Mouse (Mus musculus) hindbrain, embryonic 11.5 days (tissue): ENCODE measurements at regions not wholly inside any gene's neighbourhood (a gene's known extent, or its start where the extent isn't known, plus 50 kb on each side); places are given as distances from the start of the nearest gene placed in this dataset.

Source experiments
- ATAC-seq: fragments of 200-750 bp; cut with Nextera tagmentation; 2 replicates; pipeline ENCODE4 v1.8.0; 2017; ENCODE audit warnings: mild to moderate bottlenecking, moderate TSS enrichment, moderate library complexity; ENCODE audit not compliant: low FRiP score
- DNase-seq: peaks from one replicate; pipeline ENCODE4 v3.0.0-alpha.2; 2015; ENCODE audit warnings: low spot score
- H3K27ac ChIP-seq: fragments of 300-500 bp; sonication (generic); 2 replicates; pipeline ENCODE4 v1.5.1; 2014; ENCODE audit warnings: mild to moderate bottlenecking, low read depth, low read length
- H3K27me3 ChIP-seq: fragments of 300-500 bp; sonication (generic); 2 replicates; pipeline ENCODE4 v1.6.1; 2014; ENCODE audit warnings: mild to moderate bottlenecking, low read length, moderate library complexity, mixed read lengths; ENCODE audit not compliant: control insufficient read depth, insufficient read depth
- H3K36me3 ChIP-seq: fragments of 300-500 bp; sonication (generic); 2 replicates; pipeline ENCODE4 v1.6.1; 2014; ENCODE audit warnings: mild to moderate bottlenecking, low read length, moderate library complexity, mixed read lengths; ENCODE audit not compliant: control insufficient read depth, insufficient read depth
- H3K4me1 ChIP-seq: fragments of 300-500 bp; sonication (generic); replicated peaks from 2 replicates; pipeline ENCODE4 v1.6.1; 2014; ENCODE audit warnings: low read length, mixed read lengths; ENCODE audit not compliant: control insufficient read depth, insufficient read depth
- H3K4me2 ChIP-seq: fragments of 300-500 bp; sonication (generic); replicated peaks from 2 replicates; pipeline ENCODE4 v1.6.1; 2014; ENCODE audit warnings: mild to moderate bottlenecking, low read depth, low read length
- H3K4me3 ChIP-seq: fragments of 300-500 bp; sonication (generic); 2 replicates; pipeline ENCODE4 v1.5.1; 2014; ENCODE audit warnings: low read depth, low read length
- H3K9ac ChIP-seq: fragments of 300-500 bp; sonication (generic); 2 replicates; pipeline ENCODE4 v1.6.1; 2014; ENCODE audit warnings: low read depth, low read length
- H3K9me3 ChIP-seq: fragments of 300-500 bp; sonication (generic); 2 replicates; pipeline ENCODE4 v1.6.1; 2016; ENCODE audit warnings: low read length; ENCODE audit not compliant: control insufficient read depth
- WGBS: fragments of 180-500 bp; shearing (Covaris S2); extraction: QIAGEN DNeasy Blood & Tissue Kit; methylation state at CpG from one replicate; pipeline ENCODE4 v1.1.7; 2014; 5-methylcytosine and 5-hydroxymethylcytosine counted together

DNA sequence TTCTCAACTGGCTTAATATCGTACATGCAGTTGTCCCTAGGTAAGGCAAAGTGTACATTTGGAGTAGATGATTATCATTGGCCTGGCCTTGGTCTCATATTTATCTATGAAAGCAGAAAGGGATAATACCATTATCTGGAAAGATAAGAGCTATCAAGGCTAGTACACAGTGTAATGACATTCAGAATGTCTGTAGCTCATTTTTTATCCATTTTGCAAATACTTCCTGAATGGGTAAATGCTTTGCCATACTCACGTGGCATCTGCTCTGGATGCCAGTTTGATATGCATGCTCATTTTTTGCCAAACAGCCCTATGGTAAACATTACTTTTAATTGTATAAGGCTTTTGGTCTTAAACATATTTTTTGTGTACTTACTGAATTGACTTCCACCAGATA, 723.4 kb downstream of the Brinp3 start:
- Histone ChIP-seq H3K4me3 (no peak overlapping the region), H3K27ac (no peak overlapping the region), H3K9me3 (no peaks in the 10 kb centered on the region), H3K36me3 (no peaks in the 10 kb centered on the region), H3K4me1 (no peaks in the 10 kb centered on the region), H3K9ac (no peak overlapping the region), H3K27me3 (no peaks in the 10 kb centered on the region), H3K4me2 (no peak overlapping the region)
- DNase-seq (no peak), ATAC-seq (no peak)
- 92% methylated on average over 2 of the region's 2 CpGs for WGBS

DNA sequence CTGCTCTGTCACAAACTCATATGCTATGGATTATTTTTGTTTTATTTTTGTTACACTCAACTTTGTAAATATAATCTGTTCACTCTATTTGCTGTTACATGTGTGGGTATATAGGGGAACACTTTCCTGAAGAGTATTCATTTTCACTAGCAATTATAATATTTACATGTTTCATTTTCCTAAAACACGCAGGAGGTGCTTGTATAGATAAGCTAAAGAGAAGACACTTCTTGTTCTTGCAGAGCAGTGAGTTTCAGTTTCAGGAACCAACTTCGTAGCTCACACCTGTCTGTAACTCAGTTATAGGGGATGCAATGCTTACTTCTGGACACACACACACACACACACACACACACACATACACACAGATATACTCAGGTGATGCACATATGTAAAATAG, 724.9 kb downstream of the Brinp3 start:
- Histone ChIP-seq H3K27ac (no peak overlapping the region), H3K4me3 (no peak overlapping the region), H3K27me3 (no peaks in the 10 kb centered on the region), H3K4me2 (no peak overlapping the region), H3K9ac (no peak overlapping the region), H3K4me1 (no peaks in the 10 kb centered on the region), H3K36me3 (no peaks in the 10 kb centered on the region), H3K9me3 (no peaks in the 10 kb centered on the region)
- DNase-seq (no peak), ATAC-seq (no peak)
- 94% methylated on average over 2 of the region's 2 CpGs for whole genome bisulfite sequencing

DNA sequence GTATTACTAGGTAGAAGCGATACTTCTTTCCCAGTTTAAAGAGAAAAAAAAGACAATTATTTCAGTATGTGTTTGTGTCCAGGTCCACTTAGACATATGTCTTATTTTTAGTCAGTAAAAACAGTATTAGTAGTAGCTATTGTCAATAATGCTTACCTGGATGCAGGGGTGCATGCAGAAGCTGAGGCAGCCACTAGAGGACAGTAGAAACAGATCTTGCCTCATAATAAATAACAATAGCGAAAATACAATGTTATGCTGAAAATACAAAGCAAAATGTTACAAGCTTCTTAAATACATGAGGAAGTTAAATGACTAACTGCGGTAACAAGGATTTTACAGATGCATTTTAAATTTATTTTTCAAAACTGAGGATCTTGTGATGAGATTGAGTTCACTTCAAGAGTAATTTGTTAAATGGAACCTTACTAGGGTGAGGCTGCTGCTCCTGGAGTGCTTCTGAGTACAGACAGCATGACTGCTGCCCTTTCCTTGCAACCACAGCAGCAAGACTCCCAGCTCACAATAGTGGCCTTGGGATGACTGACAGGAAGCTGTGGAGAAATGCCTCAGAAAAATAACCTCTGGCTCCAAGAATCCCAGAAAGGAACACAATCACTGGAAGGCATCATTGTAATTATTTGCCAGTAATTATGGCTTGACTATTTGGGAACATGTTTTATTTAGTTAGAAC, 728.8 kb downstream of the Brinp3 start:
- Histone ChIP-seq H3K9me3 (no peaks in the 10 kb centered on the region), H3K4me2 (no peak overlapping the region), H3K9ac (no peak overlapping the region), H3K36me3 (no peaks in the 10 kb centered on the region), H3K27me3 (no peaks in the 10 kb centered on the region), H3K27ac (no peak overlapping the region), H3K4me1 (no peaks in the 10 kb centered on the region), H3K4me3 (no peak overlapping the region)
- DNase-seq: peak; percentile 5
- WGBS: 62% methylated on average over 3 of the region's 3 CpGs
- ATAC-seq: no peak

DNA sequence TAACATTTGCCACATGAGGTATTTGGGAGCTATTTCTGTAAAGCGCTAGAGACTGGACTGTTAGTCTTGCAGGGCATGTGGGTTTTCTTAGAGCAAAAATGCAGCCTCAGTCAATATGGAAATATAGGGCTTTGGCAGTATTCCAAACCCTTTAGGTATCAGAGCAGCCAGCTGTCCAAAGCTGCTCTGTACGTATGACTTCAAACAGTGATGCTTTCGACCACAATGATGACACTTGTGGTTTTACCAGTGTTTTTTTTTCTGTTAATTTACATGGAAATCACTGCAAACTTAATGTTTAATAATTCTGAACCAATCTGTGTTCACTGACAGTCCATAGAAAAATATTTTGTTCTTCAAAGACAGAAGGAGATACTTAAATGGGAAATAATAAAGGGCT, 743.0 kb downstream of the Brinp3 start:
- Histone ChIP-seq H3K4me3 (no peak overlapping the region), H3K4me2 (no peak overlapping the region), H3K4me1 (no peaks in the 10 kb centered on the region), H3K27ac (no peak overlapping the region), H3K27me3 (no peaks in the 10 kb centered on the region), H3K9ac (no peak overlapping the region), H3K9me3 (no peaks in the 10 kb centered on the region), H3K36me3 (no peaks in the 10 kb centered on the region)
- DNase-seq (no peak), ATAC-seq (no peak)
- WGBS: 88% methylated on average over 3 of the region's 3 CpGs

DNA sequence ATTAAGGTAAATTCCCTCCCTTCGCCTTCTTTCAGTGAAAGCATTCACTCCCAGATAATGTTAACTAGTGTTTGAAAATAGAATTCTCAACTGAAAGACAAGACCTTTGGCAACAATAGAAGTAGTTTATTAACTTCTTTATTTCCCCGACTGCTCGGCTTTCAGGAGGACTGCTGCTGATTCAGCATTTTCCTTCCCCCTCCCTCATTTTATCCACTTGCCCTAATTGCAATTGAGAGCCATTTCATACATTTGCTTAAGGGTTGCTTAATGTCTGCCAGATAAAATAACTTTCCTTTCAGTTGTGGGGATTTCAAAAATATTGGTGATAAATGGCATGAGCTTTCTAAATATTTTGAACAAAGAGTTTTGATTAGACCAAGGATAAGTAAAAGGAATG, 744.5 kb downstream of the Brinp3 start:
- Histone ChIP-seq H3K4me2 (no peak overlapping the region), H3K9ac (no peak overlapping the region), H3K36me3 (no peaks in the 10 kb centered on the region), H3K27me3 (no peaks in the 10 kb centered on the region), H3K4me3 (no peak overlapping the region), H3K27ac (no peak overlapping the region), H3K4me1 (no peaks in the 10 kb centered on the region), H3K9me3 (no peaks in the 10 kb centered on the region)
- ATAC-seq (no peak), DNase-seq (no peak)
- 80% methylated on average over 3 of the region's 3 CpGs for WGBS

DNA sequence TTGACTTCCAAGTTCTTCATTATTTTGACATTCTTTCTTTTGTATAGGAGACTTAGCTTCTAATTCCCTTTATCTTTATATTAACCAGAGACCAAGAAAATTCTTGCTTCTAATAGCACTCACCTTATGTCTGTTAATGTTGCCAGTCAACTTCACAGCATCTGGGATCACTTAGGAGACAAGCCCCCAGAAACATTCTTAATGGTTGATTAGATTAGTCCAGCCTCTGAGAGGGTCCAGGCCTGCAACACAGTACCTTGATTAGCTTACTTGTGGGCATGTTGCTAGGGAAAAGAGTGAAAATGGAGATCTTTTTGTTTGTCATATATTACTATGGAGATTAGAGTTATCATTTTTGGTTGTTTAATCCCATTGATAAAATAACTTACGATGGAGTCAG, 778.8 kb downstream of the Brinp3 start:
- H3K4me1 ChIP-seq: no peaks in the 10 kb centered on the region
- H3K4me3 ChIP-seq: no peak overlapping the region
- ATAC-seq: no peak
- H3K27me3 ChIP-seq: no peaks in the 10 kb centered on the region
- no peak for DNase-seq
- no peak overlapping the region for H3K9ac ChIP-seq
- H3K4me2 ChIP-seq: no peak overlapping the region
- no peak overlapping the region for H3K27ac ChIP-seq
- 84% methylated on average over 1 of the region's 1 CpGs for WGBS
- H3K9me3 ChIP-seq: no peaks in the 10 kb centered on the region
- H3K36me3 ChIP-seq: no peaks in the 10 kb centered on the region

DNA sequence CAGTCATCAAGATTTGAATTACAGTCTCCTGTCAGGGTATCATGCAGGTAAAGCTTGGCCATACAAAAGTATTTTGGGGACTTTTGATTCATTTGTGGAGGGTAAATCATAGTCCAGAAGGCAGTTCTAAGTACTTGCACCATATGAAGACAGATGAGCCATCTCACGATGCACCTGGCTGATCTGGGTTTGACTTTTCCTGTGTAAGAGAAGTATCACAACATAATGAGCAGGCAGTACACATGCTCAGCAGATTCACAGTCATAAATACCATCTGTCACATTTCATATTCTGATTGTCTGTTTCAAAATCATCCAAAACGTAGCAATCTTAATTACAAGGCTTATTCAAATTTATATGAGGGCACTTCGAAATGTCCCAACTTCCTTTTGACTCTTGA, 796.6 kb downstream of the Brinp3 start:
- 91% methylated on average over 3 of the region's 3 CpGs for WGBS
- no peaks in the 10 kb centered on the region for H3K9me3 ChIP-seq
- ATAC-seq: no peak
- H3K4me3 ChIP-seq: no peak overlapping the region
- no peaks in the 10 kb centered on the region for H3K4me1 ChIP-seq
- H3K27ac ChIP-seq: no peak overlapping the region
- no peaks in the 10 kb centered on the region for H3K36me3 ChIP-seq
- no peaks in the 10 kb centered on the region for H3K27me3 ChIP-seq
- DNase-seq: no peak
- H3K4me2 ChIP-seq: no peak overlapping the region
- H3K9ac ChIP-seq: no peak overlapping the region

DNA sequence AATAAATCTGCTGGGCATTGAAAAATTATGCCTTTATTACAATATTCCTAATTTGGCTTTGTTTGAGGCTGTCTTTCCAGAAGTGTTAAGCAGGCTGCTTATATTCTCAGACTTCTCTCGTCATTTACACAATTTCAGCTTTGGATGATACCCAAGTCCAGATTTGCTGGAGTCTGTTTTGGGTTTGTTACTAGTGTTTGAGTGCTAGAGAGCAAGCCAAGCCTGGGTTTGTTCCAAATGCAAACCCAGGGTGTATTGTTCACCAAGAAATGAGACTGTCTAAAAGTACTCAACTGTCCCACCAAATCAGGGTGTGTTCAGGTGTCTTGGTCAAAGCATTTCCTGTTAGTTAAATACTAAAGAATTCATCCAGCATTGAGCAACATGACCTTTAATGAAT, 814.7 kb downstream of the Brinp3 start:
- Histone ChIP-seq H3K36me3 (no peaks in the 10 kb centered on the region), H3K27ac (no peak overlapping the region), H3K4me2 (no peak overlapping the region), H3K27me3 (no peaks in the 10 kb centered on the region), H3K9ac (no peak overlapping the region), H3K4me3 (no peak overlapping the region), H3K9me3 (no peaks in the 10 kb centered on the region), H3K4me1 (no peaks in the 10 kb centered on the region)
- no peak for ATAC-seq
- 95% methylated on average over 1 of the region's 1 CpGs for WGBS
- no peak for DNase-seq

DNA sequence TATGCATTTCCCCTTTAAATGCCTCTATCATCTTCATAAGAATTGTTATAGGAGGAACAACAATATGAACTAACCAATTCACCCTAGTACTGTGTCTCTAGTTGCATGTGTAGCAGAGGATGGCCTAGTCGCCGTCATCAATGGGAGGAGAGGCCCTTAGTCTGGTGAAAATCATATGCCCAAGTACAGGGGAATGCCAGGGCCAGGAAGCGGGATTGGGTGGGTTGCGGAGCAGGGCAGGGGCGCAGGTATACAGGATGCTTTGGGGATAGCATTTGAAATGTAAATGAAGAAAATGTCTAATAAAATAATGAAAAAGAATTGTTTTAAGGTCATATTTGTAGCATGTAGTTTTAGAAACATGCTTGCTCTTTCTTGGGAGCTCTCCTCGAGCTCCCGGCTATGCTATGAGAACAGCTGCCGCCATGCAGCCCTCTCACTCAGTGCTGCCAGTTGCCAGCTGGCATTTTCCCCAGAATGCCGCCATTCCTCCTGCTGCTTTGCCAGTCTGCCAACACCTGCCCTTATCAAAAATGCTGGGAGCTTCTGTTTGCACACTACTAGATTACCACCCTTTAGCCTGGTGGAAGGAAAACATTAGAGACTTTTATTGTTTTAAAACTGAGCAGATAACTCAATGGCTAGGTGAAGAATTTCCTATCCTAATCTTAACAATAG, 848.9 kb downstream of the Brinp3 start:
- no peak overlapping the region for H3K27ac ChIP-seq
- ATAC-seq: no peak
- no peaks in the 10 kb centered on the region for H3K9me3 ChIP-seq
- no peak overlapping the region for H3K4me3 ChIP-seq
- H3K4me2 ChIP-seq: no peak overlapping the region
- 96% methylated on average over 9 of the region's 9 CpGs for WGBS
- no peak for DNase-seq
- H3K9ac ChIP-seq: no peak overlapping the region
- H3K27me3 ChIP-seq: no peaks in the 10 kb centered on the region
- H3K4me1 ChIP-seq: no peaks in the 10 kb centered on the region
- no peaks in the 10 kb centered on the region for H3K36me3 ChIP-seq
